Mouse (Mus musculus): ENCODE measurements around the gene Zc3h4. TPM values are rescaled to one million over a fixed set of nuclear protein-coding genes. Genes with fewer than 3 reads are reported as not detected.

The Zc3h4 gene
- total RNA-seq, 2 experiments from 2014 or later, result 38.3 to 39.0 TPM

DNA sequence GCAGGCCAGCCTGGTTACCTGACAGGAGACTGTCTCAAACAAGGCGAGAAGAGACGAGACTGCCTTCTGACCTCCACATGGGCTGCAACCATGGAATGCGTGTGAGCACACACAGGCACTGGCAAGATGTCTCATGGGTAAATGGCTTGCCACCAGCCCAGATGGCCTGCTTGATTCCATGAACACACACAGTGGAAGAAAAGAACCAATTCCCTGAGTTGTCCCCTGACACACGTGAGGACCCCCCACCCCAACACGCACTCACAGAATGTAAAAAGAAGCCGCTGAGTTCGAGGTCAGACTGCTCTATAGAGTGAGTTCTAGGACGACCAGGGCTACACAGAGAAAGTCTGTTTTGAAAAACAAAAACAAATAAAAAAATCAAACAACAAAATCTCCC, 76.9 kb downstream of the Zc3h4 start, which contains the start of gene Npas1:
Npas1 (minus strand) TSS at position 101 of the 400 bp plus-strand sequence.
- DNase-seq, result no peak

Other genes starting within 250 kb of the Zc3h4 start
- 10 to 100 TPM; 11.6 to 14.0 TPM for gene Meis3, start 225.8 kb upstream of the Zc3h4 start, total RNA-seq (2021)
- gene Dhx34, start 178.9 kb upstream of the Zc3h4 start, total RNA-seq (2021), result 10 to 100 TPM; 11.8 to 14.2 TPM
- under 1 TPM; 0.43 to 0.50 TPM for gene C5ar2, start 156.8 kb upstream of the Zc3h4 start, total RNA-seq (2021)
- 1 to 10 TPM; 3.5 to 9.4 TPM for gene C5ar1, start 141.4 kb upstream of the Zc3h4 start, total RNA-seq (2021)
- 10 to 100 TPM; 17.1 to 22.6 TPM for gene Inafm1, start 127.3 kb upstream of the Zc3h4 start, total RNA-seq (2021)
- 10 to 100 TPM; 59.5 to 73.6 TPM for gene Ccdc9, start 114.1 kb upstream of the Zc3h4 start, total RNA-seq (2021)
- gene Bbc3, start 92.5 kb upstream of the Zc3h4 start, total RNA-seq (2021), result 1 to 10 TPM; 3.6 to 4.7 TPM
- gene Sae1, start 13.1 kb upstream of the Zc3h4 start, total RNA-seq (2021), result 10 to 100 TPM; 69.1 to 70.8 TPM
- 10 to 100 TPM; 69.1 to 82.7 TPM for gene Tmem160, start 51.9 kb downstream of the Zc3h4 start, total RNA-seq (2021)
- gene Npas1, start 76.8 kb downstream of the Zc3h4 start, total RNA-seq (2021), result not detected
- 10 to 100 TPM; 55.7 to 68.7 TPM for gene Arhgap35, start 214.1 kb downstream of the Zc3h4 start, total RNA-seq (2021)

Measured in adrenal gland, postnatal 36 days (tissue).